Comparison of ENCODE assay signal across 9 mouse cellular contexts in genomic region chr15:12371183-12371582, GRCm38 (mm10). TPM values are rescaled to one million over a fixed set of nuclear protein-coding genes. Genes with fewer than 3 reads are reported as not detected.
DNase-seq lines count a peak whose midpoint lies in the region; ATAC-seq and TF ChIP-seq lines count a peak whose summit lies in the region.
"Had no signal": no experiment of that assay in that cellular context is flagged by ENCODE, and none has a peak within 500 bp of the region (broad histone marks: within the 10 kb centered on the region; RNA-seq: fewer than 3 reads in every experiment).

No protein-coding gene starts in this region.

- TF ChIP-seq EP300 in ES-Bruce4 (IDR thresholded peaks at IDR 0.05; ENCODE audit: insufficient read depth, low read depth, low read length): no peak
- no peak for TF ChIP-seq EP300 in liver, postnatal 0 days (IDR thresholded peaks at IDR 0.05; ENCODE audit: low read depth)

- H3K27me3 ChIP-seq in ES-Bruce4 (ENCODE audit: control insufficient read depth, insufficient read depth, low read length, poor library complexity, severe bottlenecking): no peaks in the 10 kb centered on the region
- no peaks in the 10 kb centered on the region for H3K27me3 ChIP-seq in embryonic facial prominence, embryonic 11.5 days (ENCODE audit: control insufficient read depth, insufficient read depth, low read length)
- H3K27me3 ChIP-seq in heart, embryonic 15.5 days: no peaks in the 10 kb centered on the region
- H3K27me3 ChIP-seq in liver, postnatal 0 days (ENCODE audit: insufficient read depth, low read length): no peaks in the 10 kb centered on the region
- H3K27me3 ChIP-seq in neural tube, embryonic 13.5 days: 0 out of 2 replicates have a peak, but pooled peaks cover 7% of the 10 kb centered on the region
- H3K27me3 ChIP-seq: limb, embryonic 15.5 days had no signal

- H3K4me2 ChIP-seq in embryonic facial prominence, embryonic 11.5 days (ENCODE audit: low read depth, low read length): no peak overlapping the region
- H3K4me2 ChIP-seq in heart, embryonic 15.5 days: no peak overlapping the region
- no peak overlapping the region for H3K4me2 ChIP-seq in liver, postnatal 0 days (ENCODE audit: low read depth, low read length)
- H3K4me2 ChIP-seq in neural tube, embryonic 13.5 days: no peak overlapping the region
- H3K4me2 ChIP-seq: limb, embryonic 15.5 days had no signal

- ATAC-seq in embryonic facial prominence, embryonic 11.5 days (replicated peaks; ENCODE audit: insufficient number of reproducible peaks, low FRiP score, low TSS enrichment, low read depth): 0 out of 2 replicates have a peak, but pooled peaks have one; percentile 25
- ATAC-seq in heart, embryonic 15.5 days (replicated peaks; ENCODE audit: insufficient number of reproducible peaks, insufficient read depth, low FRiP score, low read depth): 0 out of 2 replicates have a peak, but pooled peaks have one; percentile 8
- peak; percentile 39 for ATAC-seq in liver, postnatal 0 days
- peak; percentile 56 for ATAC-seq in neural tube, embryonic 13.5 days (ENCODE audit: low read depth)

- no peak overlapping the region for H3K9ac ChIP-seq in ES-Bruce4 (ENCODE audit: low read depth, poor library complexity, severe bottlenecking)
- H3K9ac ChIP-seq in embryonic facial prominence, embryonic 11.5 days (replicated peaks; ENCODE audit: low read length): no peak overlapping the region
- H3K9ac ChIP-seq in heart, embryonic 15.5 days: no peak overlapping the region
- no peak overlapping the region for H3K9ac ChIP-seq in liver, postnatal 0 days (replicated peaks)
- H3K9ac ChIP-seq in neural tube, embryonic 13.5 days: 0 out of 2 replicates have a peak overlapping the region, but pooled peaks have one; percentile 18
- H3K9ac ChIP-seq: limb, embryonic 15.5 days had no signal

- peak; percentile 73 for TF ChIP-seq CTCF in ES-Bruce4 (IDR thresholded peaks at IDR 0.05; ENCODE audit: low read depth, low read length)
- peak; percentile 92 for TF ChIP-seq CTCF in liver, postnatal 0 days (IDR thresholded peaks at IDR 0.05; ENCODE audit: low read depth)

- no peak overlapping the region for H3K27ac ChIP-seq in ES-Bruce4 (ENCODE audit: insufficient read depth, low read length)
- H3K27ac ChIP-seq in embryonic facial prominence, embryonic 11.5 days (replicated peaks; ENCODE audit: low read depth, low read length): no peak overlapping the region
- H3K27ac ChIP-seq in heart, embryonic 15.5 days: no peak overlapping the region
- no peak overlapping the region for H3K27ac ChIP-seq in liver, postnatal 0 days (ENCODE audit: low read depth)
- H3K27ac ChIP-seq in neural tube, embryonic 13.5 days (replicated peaks): no peak overlapping the region
- H3K27ac ChIP-seq: limb, embryonic 15.5 days had no signal

- H3K4me3 ChIP-seq in ES-Bruce4 (ENCODE audit: low read depth, low read length): no peak overlapping the region
- H3K4me3 ChIP-seq in embryonic facial prominence, embryonic 11.5 days (ENCODE audit: low read depth, low read length): no peak overlapping the region
- H3K4me3 ChIP-seq in heart, embryonic 15.5 days: no peak overlapping the region
- no peak overlapping the region for H3K4me3 ChIP-seq in liver, postnatal 0 days (ENCODE audit: low read depth, low read length)
- no peak overlapping the region for H3K4me3 ChIP-seq in neural tube, embryonic 13.5 days
- H3K4me3 ChIP-seq: limb, embryonic 15.5 days had no signal

- peak; percentile 83 for DNase-seq in adrenal gland, postnatal 14 days
- peak; percentile 86 for DNase-seq in embryonic facial prominence, embryonic 11.5 days (ENCODE audit: low spot score)
- peak; percentile 85 for DNase-seq in kidney, postnatal 14 days
- DNase-seq in liver, postnatal 0 days: peak; percentile 75
- peak; percentile 75 for DNase-seq in thymus, postnatal 25 days

- 6% methylated on average over 8 of the region's 8 CpGs for WGBS in embryonic facial prominence, embryonic 11.5 days
- WGBS in heart, embryonic 15.5 days: 8% methylated on average over 8 of the region's 8 CpGs
- 4% methylated on average over 8 of the region's 8 CpGs for WGBS in liver, postnatal 0 days (ENCODE audit: insufficient replicate concordance)
- 4% methylated on average over 8 of the region's 8 CpGs for WGBS in neural tube, embryonic 13.5 days

- H3K4me1 ChIP-seq in ES-Bruce4 (ENCODE audit: control insufficient read depth, insufficient read depth, low read length): no peaks in the 10 kb centered on the region
- H3K4me1 ChIP-seq in embryonic facial prominence, embryonic 11.5 days (ENCODE audit: control insufficient read depth, insufficient read depth, low read length): 0 out of 2 replicates have a peak, but pooled peaks cover 3% of the 10 kb centered on the region
- H3K4me1 ChIP-seq in heart, embryonic 15.5 days (replicated peaks): peaks cover 29% of the 10 kb centered on the region
- peaks cover 29% of the 10 kb centered on the region for H3K4me1 ChIP-seq in liver, postnatal 0 days (ENCODE audit: insufficient read depth)
- H3K4me1 ChIP-seq in neural tube, embryonic 13.5 days (replicated peaks): peaks cover 35% of the 10 kb centered on the region

- H3K36me3 ChIP-seq in ES-Bruce4 (ENCODE audit: control insufficient read depth, insufficient read depth, low read length, poor library complexity, severe bottlenecking): no peaks in the 10 kb centered on the region
- no peaks in the 10 kb centered on the region for H3K36me3 ChIP-seq in embryonic facial prominence, embryonic 11.5 days (replicated peaks; ENCODE audit: control insufficient read depth, insufficient read depth, low read depth, low read length)
- H3K36me3 ChIP-seq in heart, embryonic 15.5 days: peaks cover 7% of the 10 kb centered on the region; the same call in 1 of the 2 replicates
- no peaks in the 10 kb centered on the region for H3K36me3 ChIP-seq in liver, postnatal 0 days (replicated peaks; ENCODE audit: insufficient read depth, low read length)
- H3K36me3 ChIP-seq in neural tube, embryonic 13.5 days: no peaks in the 10 kb centered on the region

- no peaks in the 10 kb centered on the region for H3K9me3 ChIP-seq in ES-Bruce4 (replicated peaks; ENCODE audit: control insufficient read depth, insufficient read depth, low read length, poor library complexity, severe bottlenecking)
- no peaks in the 10 kb centered on the region for H3K9me3 ChIP-seq in embryonic facial prominence, embryonic 11.5 days (replicated peaks; ENCODE audit: control insufficient read depth, low read length)
- H3K9me3 ChIP-seq in heart, embryonic 15.5 days (replicated peaks): no peaks in the 10 kb centered on the region
- H3K9me3 ChIP-seq in liver, postnatal 0 days (ENCODE audit: low read length): no peaks in the 10 kb centered on the region
- no peaks in the 10 kb centered on the region for H3K9me3 ChIP-seq in neural tube, embryonic 13.5 days
- H3K9me3 ChIP-seq: limb, embryonic 15.5 days had no signal

- TF ChIP-seq POLR2A in ES-Bruce4 (IDR thresholded peaks at IDR 0.05; ENCODE audit: insufficient read depth, low read length): no peak

RNA-seq across cellular contexts. Expression of gene 1810049J17Rik, which starts 49.5 kb away (rescaled TPM):
- polyA plus RNA-seq in ES-Bruce4 (2011; ENCODE audit: insufficient read depth, insufficient read length, low read depth, missing spikeins): not detected in 2 replicates
- total RNA-seq in adrenal gland, postnatal 14 days (2021): 2.0 TPM in 1 of 2 replicates, not detected in the other
- polyA plus RNA-seq in embryonic facial prominence, embryonic 11.5 days (2014; fragmentation: Nextera tagmentation; extraction: Ambion mirVana): 1.1 TPM in 1 of 2 replicates, not detected in the other
- 0.71 TPM in 1 of 2 replicates, not detected in the other for polyA plus RNA-seq in heart, embryonic 15.5 days (2015; fragmentation: Nextera tagmentation; extraction: Ambion mirVana)
- 0.79 and 1.1 TPM in 2 replicates for polyA plus RNA-seq in liver, postnatal 0 days (2015; fragmentation: Nextera tagmentation; extraction: Ambion mirVana)
- 1.3 TPM in 1 of 2 replicates, not detected in the other for polyA plus RNA-seq in neural tube, embryonic 13.5 days (2015; fragmentation: Nextera tagmentation; extraction: Ambion mirVana)

RNA-seq across cellular contexts. Expression of gene Golph3, which starts 49.9 kb away (rescaled TPM):
- 119 and 124 TPM in 2 replicates for polyA plus RNA-seq in ES-Bruce4 (2011; ENCODE audit: insufficient read depth, insufficient read length, low read depth, missing spikeins)
- 109 and 116 TPM in 2 replicates for total RNA-seq in adrenal gland, postnatal 14 days (2021)
- polyA plus RNA-seq in embryonic facial prominence, embryonic 11.5 days (2014; fragmentation: Nextera tagmentation; extraction: Ambion mirVana): 111 and 125 TPM in 2 replicates
- 62.7 and 69.4 TPM in 2 replicates for polyA plus RNA-seq in heart, embryonic 15.5 days (2015; fragmentation: Nextera tagmentation; extraction: Ambion mirVana)
- 35.8 and 37.2 TPM in 2 replicates for polyA plus RNA-seq in liver, postnatal 0 days (2015; fragmentation: Nextera tagmentation; extraction: Ambion mirVana)
- 82.9 and 91.5 TPM in 2 replicates for polyA plus RNA-seq in neural tube, embryonic 13.5 days (2015; fragmentation: Nextera tagmentation; extraction: Ambion mirVana)
